8 mouse cellular contexts compared by ENCODE assay signal in genomic region chrX:51016926-51017325, GRCm38 (mm10). TPM values are rescaled to one million over a fixed set of nuclear protein-coding genes. Genes with fewer than 3 reads are reported as not detected.
DNase-seq lines count a peak whose midpoint lies in the region; ATAC-seq and TF ChIP-seq lines count a peak whose summit lies in the region.

No protein-coding gene starts in this region.

- peak overlapping the region; percentile 55 for H3K4me2 ChIP-seq in forebrain, embryonic 12.5 days
- H3K4me2 ChIP-seq in limb, embryonic 15.5 days: peak overlapping the region; percentile 44
- peak overlapping the region; percentile 62 for H3K4me2 ChIP-seq in neural tube, embryonic 12.5 days (replicated peaks)

- intact Hi-C loops in heart, adult 2 months (cut with DNase I): loop anchor here (10.0 kb wide), 1 partner anchor 342 kb away; no protein-coding TSS in a partner anchor
- intact Hi-C loops in heart, postnatal 25 days (cut with DNase I): no loop called here

- H3K4me3 ChIP-seq in heart, adult 2 months: peak overlapping the region; percentile 66
- peak overlapping the region; percentile 66 for H3K4me3 ChIP-seq in ES-Bruce4 (ENCODE audit: low read depth, low read length)
- peak overlapping the region; percentile 59 for H3K4me3 ChIP-seq in forebrain, embryonic 12.5 days (replicated peaks)
- peak overlapping the region; percentile 54 for H3K4me3 ChIP-seq in limb, embryonic 15.5 days
- peak overlapping the region; percentile 56 for H3K4me3 ChIP-seq in neural tube, embryonic 12.5 days

- H3K27ac ChIP-seq in heart, adult 2 months: peak overlapping the region; percentile 95
- H3K27ac ChIP-seq in ES-Bruce4 (ENCODE audit: insufficient read depth, low read length): no peak overlapping the region
- no peak overlapping the region for H3K27ac ChIP-seq in forebrain, embryonic 12.5 days
- peak overlapping the region; percentile 97 for H3K27ac ChIP-seq in limb, embryonic 15.5 days
- no peak overlapping the region for H3K27ac ChIP-seq in neural tube, embryonic 12.5 days

- TF ChIP-seq CTCF in heart, adult 2 months (IDR thresholded peaks at IDR 0.05): no peak
- TF ChIP-seq CTCF in ES-Bruce4 (IDR thresholded peaks at IDR 0.05; ENCODE audit: low read depth, low read length): no peak

- no peak for TF ChIP-seq EP300 in heart, adult 2 months (IDR thresholded peaks at IDR 0.05; ENCODE audit: insufficient read depth, low read depth, low read length)
- TF ChIP-seq EP300 in ES-Bruce4 (IDR thresholded peaks at IDR 0.05; ENCODE audit: insufficient read depth, low read depth, low read length): no peak

- peak; percentile 6 to 23 for DNase-seq in heart, adult 2 months
- DNase-seq in heart, postnatal 25 days (ENCODE audit: low spot score): no peak
- no peak for DNase-seq in gastrocnemius, postnatal 25 days
- no peak for DNase-seq in frontal cortex, postnatal 10 days (ENCODE audit: low spot score in 2 of 2)

- peak overlapping the region; percentile 1; the same call in 1 of the 2 replicates for H3K9ac ChIP-seq in heart, adult 2 months (ENCODE audit: low read depth, low read length)
- peak overlapping the region; percentile 99 for H3K9ac ChIP-seq in ES-Bruce4 (ENCODE audit: low read depth, poor library complexity, severe bottlenecking)
- H3K9ac ChIP-seq in forebrain, embryonic 12.5 days: peak overlapping the region; percentile 82
- H3K9ac ChIP-seq in limb, embryonic 15.5 days: no peak overlapping the region
- no peak overlapping the region for H3K9ac ChIP-seq in neural tube, embryonic 12.5 days

- H3K79me2 ChIP-seq in heart, adult 2 months (replicated peaks; ENCODE audit: control insufficient read depth, insufficient read depth, low read length): no peaks in the 10 kb centered on the region

- 28% methylated on average over 12 of the region's 12 CpGs for WGBS in heart, adult 2 months
- WGBS in forebrain, embryonic 12.5 days: 31% methylated on average over 12 of the region's 12 CpGs
- 35% methylated on average over 12 of the region's 12 CpGs for WGBS in limb, embryonic 15.5 days
- 36% methylated on average over 12 of the region's 12 CpGs for WGBS in neural tube, embryonic 12.5 days

- peaks cover 3% of the 10 kb centered on the region; the same call in 1 of the 2 replicates for H3K4me1 ChIP-seq in heart, adult 2 months (ENCODE audit: control insufficient read depth, insufficient read depth, low read length)
- H3K4me1 ChIP-seq in ES-Bruce4 (ENCODE audit: control insufficient read depth, insufficient read depth, low read length): no peaks in the 10 kb centered on the region
- peaks cover 2% of the 10 kb centered on the region; the same call in 1 of the 2 replicates for H3K4me1 ChIP-seq in forebrain, embryonic 12.5 days
- no peaks in the 10 kb centered on the region for H3K4me1 ChIP-seq in limb, embryonic 15.5 days
- H3K4me1 ChIP-seq in neural tube, embryonic 12.5 days: no peaks in the 10 kb centered on the region

- peaks cover 2% of the 10 kb centered on the region for H3K36me3 ChIP-seq in heart, adult 2 months (ENCODE audit: control insufficient read depth, insufficient read depth, low read length)
- H3K36me3 ChIP-seq in ES-Bruce4 (ENCODE audit: control insufficient read depth, insufficient read depth, low read length, poor library complexity, severe bottlenecking): no peaks in the 10 kb centered on the region; the same call in 1 of the 2 replicates
- 0 out of 2 replicates have a peak, but pooled peaks cover 4% of the 10 kb centered on the region for H3K36me3 ChIP-seq in forebrain, embryonic 12.5 days (replicated peaks)
- no peaks in the 10 kb centered on the region for H3K36me3 ChIP-seq in limb, embryonic 15.5 days
- H3K36me3 ChIP-seq in neural tube, embryonic 12.5 days: no peaks in the 10 kb centered on the region

- ATAC-seq in forebrain, embryonic 12.5 days (ENCODE audit: low FRiP score): no peak
- ATAC-seq in limb, embryonic 15.5 days (ENCODE audit: insufficient number of reproducible peaks, low FRiP score, low TSS enrichment, low read depth): no peak
- no peak for ATAC-seq in neural tube, embryonic 12.5 days (ENCODE audit: low FRiP score, low read depth)

- TF ChIP-seq POLR2A in heart, adult 2 months (IDR thresholded peaks at IDR 0.05; ENCODE audit: insufficient read depth, low read depth, low read length): no peak
- no peak for TF ChIP-seq POLR2A in ES-Bruce4 (IDR thresholded peaks at IDR 0.05; ENCODE audit: insufficient read depth, low read length)

- H3K9me3 ChIP-seq in ES-Bruce4 (replicated peaks; ENCODE audit: control insufficient read depth, insufficient read depth, low read length, poor library complexity, severe bottlenecking): no peaks in the 10 kb centered on the region
- H3K9me3 ChIP-seq in forebrain, embryonic 12.5 days: no peaks in the 10 kb centered on the region
- H3K9me3 ChIP-seq in limb, embryonic 15.5 days: no peaks in the 10 kb centered on the region
- no peaks in the 10 kb centered on the region for H3K9me3 ChIP-seq in neural tube, embryonic 12.5 days

- no peaks in the 10 kb centered on the region for H3K27me3 ChIP-seq in heart, adult 2 months (ENCODE audit: control insufficient read depth, insufficient read depth, low read length)
- no peaks in the 10 kb centered on the region for H3K27me3 ChIP-seq in ES-Bruce4 (ENCODE audit: control insufficient read depth, insufficient read depth, low read length, poor library complexity, severe bottlenecking)
- no peaks in the 10 kb centered on the region for H3K27me3 ChIP-seq in forebrain, embryonic 12.5 days
- H3K27me3 ChIP-seq in limb, embryonic 15.5 days: no peaks in the 10 kb centered on the region
- no peaks in the 10 kb centered on the region for H3K27me3 ChIP-seq in neural tube, embryonic 12.5 days (replicated peaks)

RNA-seq across cellular contexts. Expression of gene Rap2c, which starts 0.9 kb away (rescaled TPM):
- total RNA-seq in heart, adult 2 months (2021): 10 to 100 TPM; 19.4 to 22.2 TPM
- polyA plus RNA-seq in heart, adult 2 months (2012; rRNA removed): 4.6 and 10.1 TPM in 2 replicates
- total RNA-seq in heart, postnatal 25 days (2021): 10 to 100 TPM; 20.9 to 21.7 TPM
- polyA plus RNA-seq in ES-Bruce4 (2011; ENCODE audit: insufficient read depth, insufficient read length, low read depth, missing spikeins): 45.1 and 49.9 TPM in 2 replicates
- polyA plus RNA-seq in forebrain, embryonic 12.5 days (2016; fragmentation: Nextera tagmentation; extraction: Ambion mirVana): 22.9 and 23.2 TPM in 2 replicates
- polyA plus RNA-seq in limb, embryonic 15.5 days (2015; fragmentation: Nextera tagmentation; extraction: Ambion mirVana): 27.9 and 29.2 TPM in 2 replicates
- polyA plus RNA-seq in neural tube, embryonic 12.5 days (2016; fragmentation: Nextera tagmentation; extraction: Ambion mirVana): 25.0 and 25.8 TPM in 2 replicates
- total RNA-seq in gastrocnemius, postnatal 25 days (2021): 10 to 100 TPM; 21.0 to 22.0 TPM

Comparison
In these comparisons a context has a peak if more than half of its experiments do, and no peak if none do; other contexts are left out.
1. DNase-seq: peak in heart, adult 2 months (2 of 2); none in heart, postnatal 25 days (single experiment), gastrocnemius, postnatal 25 days (single experiment) and frontal cortex, postnatal 10 days (0 of 2).
2. H3K27ac ChIP-seq: peak in heart, adult 2 months (single experiment) and limb, embryonic 15.5 days (single experiment); none in ES-Bruce4 (single experiment), forebrain, embryonic 12.5 days (single experiment) and neural tube, embryonic 12.5 days (single experiment).
3. H3K9ac ChIP-seq: peak in heart, adult 2 months (single experiment), ES-Bruce4 (single experiment) and forebrain, embryonic 12.5 days (single experiment); none in limb, embryonic 15.5 days (single experiment) and neural tube, embryonic 12.5 days (single experiment).
4. Peak in every context shown above with its lines, with median percentiles within 50 percentile points of each other: H3K4me3 ChIP-seq and H3K4me2 ChIP-seq.